Mouse (Mus musculus): ENCODE results near the gene Foxp4. TPM values are rescaled to one million over a fixed set of nuclear protein-coding genes. Genes with fewer than 3 reads are reported as not detected.

Foxp4 gene
- polyA plus RNA-seq, 1 experiment from 2014 or later = 12.5 TPM

DNA sequence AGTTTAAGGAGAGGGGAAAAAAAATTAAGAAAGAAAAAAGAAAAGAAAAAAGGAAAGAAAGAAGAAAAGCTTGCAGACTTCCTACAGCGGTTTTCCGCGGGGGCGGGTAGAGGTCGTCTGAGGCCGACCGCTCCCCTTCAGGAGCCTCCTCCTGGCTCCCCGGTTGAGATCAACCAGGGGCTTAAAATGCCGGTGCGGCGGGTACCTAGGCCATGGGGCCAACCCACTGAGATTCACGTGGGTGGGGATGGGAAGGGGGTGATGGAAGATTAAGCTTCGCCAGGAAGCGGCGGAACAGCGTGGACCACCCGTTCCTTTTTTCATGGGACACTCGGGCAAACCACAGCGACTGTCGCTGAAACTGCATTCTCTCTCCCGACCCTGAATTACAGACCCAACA lies 2.3 kb downstream of the Foxp4 start:
- Histone ChIP-seq H3K4me1 (ENCODE audit: control insufficient read depth, insufficient read depth, low read length) (peaks cover 45% of the 10 kb centered on the region), H3K27me3 (replicated peaks; ENCODE audit: control insufficient read depth, insufficient read depth, low read length) (no peaks in the 10 kb centered on the region), H3K9ac (ENCODE audit: low read depth, low read length) (peak overlapping the region; percentile 97), H3K4me2 (ENCODE audit: low read depth, low read length) (peak overlapping the region; percentile 61), H3K36me3 (ENCODE audit: control insufficient read depth, insufficient read depth, low read length) (no peaks in the 10 kb centered on the region), H3K9me3 (ENCODE audit: control insufficient read depth, low read length) (no peaks in the 10 kb centered on the region), H3K27ac (ENCODE audit: low read length) (peak overlapping the region; percentile 53), H3K4me3 (ENCODE audit: low read length) (peak overlapping the region; percentile 91)
- 4% methylated on average over 21 of the region's 21 CpGs for WGBS
- no peak for ATAC-seq

DNA sequence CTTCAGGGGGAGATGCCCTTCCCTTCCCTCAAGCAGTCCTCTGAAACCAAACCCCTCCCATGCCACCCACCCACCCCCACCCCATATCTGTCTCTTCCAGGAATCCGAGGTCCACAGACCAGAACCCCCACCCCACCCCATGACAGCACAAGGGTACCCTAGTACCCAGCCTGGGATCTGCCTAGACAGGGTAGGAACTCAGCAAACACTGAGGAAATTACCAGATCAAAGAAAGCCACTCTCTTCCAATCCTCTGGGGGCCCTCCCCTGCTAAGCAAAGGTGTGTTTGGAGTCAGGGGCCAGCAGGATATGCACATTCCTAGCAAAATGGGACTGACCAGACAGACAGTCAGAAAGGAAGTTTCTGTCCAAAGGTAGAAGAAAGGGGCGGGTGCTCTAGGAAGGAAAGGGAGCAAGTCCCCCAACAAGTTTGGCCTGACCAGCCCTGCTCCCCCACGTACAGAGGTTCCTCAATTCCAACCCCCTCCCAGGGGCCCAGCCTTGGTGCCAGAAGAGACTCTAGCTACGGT lies 3.2 kb downstream of the Foxp4 start:
- 44% methylated on average over 4 of the region's 4 CpGs for WGBS
- H3K9ac ChIP-seq (ENCODE audit: low read depth, low read length) = peak overlapping the region; percentile 97
- peak overlapping the region; percentile 53 for H3K27ac ChIP-seq (ENCODE audit: low read length)
- no peaks in the 10 kb centered on the region for H3K9me3 ChIP-seq (ENCODE audit: control insufficient read depth, low read length)
- ATAC-seq = no peak
- no peaks in the 10 kb centered on the region for H3K27me3 ChIP-seq (replicated peaks; ENCODE audit: control insufficient read depth, insufficient read depth, low read length)
- H3K36me3 ChIP-seq (ENCODE audit: control insufficient read depth, insufficient read depth, low read length) = 0 out of 2 replicates have a peak, but pooled peaks cover 4% of the 10 kb centered on the region
- peaks cover 48% of the 10 kb centered on the region for H3K4me1 ChIP-seq (ENCODE audit: control insufficient read depth, insufficient read depth, low read length)
- peak overlapping the region; percentile 61 for H3K4me2 ChIP-seq (ENCODE audit: low read depth, low read length)
- peak overlapping the region; percentile 91 for H3K4me3 ChIP-seq (ENCODE audit: low read length)

DNA sequence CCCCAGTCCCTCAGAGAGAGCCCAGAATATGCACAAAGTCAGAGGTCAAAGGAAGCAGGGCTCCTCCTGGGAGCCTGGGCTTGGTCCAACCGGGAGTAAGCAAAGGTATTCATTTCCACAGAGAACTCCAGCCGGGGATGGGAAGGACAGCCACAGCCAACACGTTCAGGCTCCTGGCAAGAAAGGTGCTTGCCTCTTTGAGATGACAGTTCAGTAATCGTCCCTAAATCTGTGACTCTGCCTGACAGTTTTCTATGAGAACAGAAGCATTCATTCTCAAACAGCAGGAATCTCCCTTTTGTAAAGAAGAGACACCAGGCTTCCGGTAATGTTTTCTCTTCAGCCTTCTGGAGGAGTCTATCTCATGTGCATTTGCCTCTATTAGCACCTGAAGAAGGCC lies 4.6 kb downstream of the Foxp4 start:
- H3K9ac ChIP-seq (ENCODE audit: low read depth, low read length) = peak overlapping the region; percentile 29; the same call in 1 of the 2 replicates
- no peaks in the 10 kb centered on the region for H3K27me3 ChIP-seq (replicated peaks; ENCODE audit: control insufficient read depth, insufficient read depth, low read length)
- no peak overlapping the region for H3K4me3 ChIP-seq (ENCODE audit: low read length)
- peak overlapping the region; percentile 61 for H3K4me2 ChIP-seq (ENCODE audit: low read depth, low read length)
- 0 out of 2 replicates have a peak, but pooled peaks cover 4% of the 10 kb centered on the region for H3K36me3 ChIP-seq (ENCODE audit: control insufficient read depth, insufficient read depth, low read length)
- peaks cover 46% of the 10 kb centered on the region for H3K4me1 ChIP-seq (ENCODE audit: control insufficient read depth, insufficient read depth, low read length)
- H3K27ac ChIP-seq (ENCODE audit: low read length) = no peak overlapping the region; the same call in 1 of the 2 replicates
- no peak for ATAC-seq
- 34% methylated on average over 5 of the region's 5 CpGs for WGBS
- H3K9me3 ChIP-seq (ENCODE audit: control insufficient read depth, low read length) = no peaks in the 10 kb centered on the region

DNA sequence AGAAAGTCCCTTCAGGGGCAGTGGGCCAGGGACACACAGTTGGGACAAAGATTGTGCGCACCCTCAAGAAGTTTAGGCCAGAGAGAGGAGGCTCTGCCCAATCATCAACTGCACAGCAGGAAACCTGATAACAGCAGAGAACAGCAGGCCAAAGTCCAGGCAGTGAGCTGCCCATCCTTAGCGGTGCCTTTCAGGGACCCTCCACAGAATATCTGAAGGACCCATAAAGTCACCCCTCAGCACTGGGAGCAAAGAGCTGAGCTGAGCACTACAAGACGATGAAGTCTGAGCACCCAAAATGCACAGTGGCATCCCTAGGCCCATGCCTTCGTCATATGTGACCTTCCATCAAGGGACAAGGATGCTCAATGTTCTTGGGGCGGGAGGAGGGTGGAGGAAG lies 6.5 kb downstream of the Foxp4 start:
- Histone ChIP-seq H3K4me2 (ENCODE audit: low read depth, low read length) (no peak overlapping the region), H3K9me3 (ENCODE audit: control insufficient read depth, low read length) (no peaks in the 10 kb centered on the region), H3K4me1 (ENCODE audit: control insufficient read depth, insufficient read depth, low read length) (peaks cover 57% of the 10 kb centered on the region), H3K36me3 (ENCODE audit: control insufficient read depth, insufficient read depth, low read length) (0 out of 2 replicates have a peak, but pooled peaks cover 4% of the 10 kb centered on the region), H3K9ac (ENCODE audit: low read depth, low read length) (no peak overlapping the region), H3K27ac (ENCODE audit: low read length) (peak overlapping the region; percentile 20; the same call in 1 of the 2 replicates), H3K4me3 (ENCODE audit: low read length) (no peak overlapping the region), H3K27me3 (replicated peaks; ENCODE audit: control insufficient read depth, insufficient read depth, low read length) (no peaks in the 10 kb centered on the region)
- WGBS = 61% methylated on average over 5 of the region's 5 CpGs
- ATAC-seq = peak; percentile 43

DNA sequence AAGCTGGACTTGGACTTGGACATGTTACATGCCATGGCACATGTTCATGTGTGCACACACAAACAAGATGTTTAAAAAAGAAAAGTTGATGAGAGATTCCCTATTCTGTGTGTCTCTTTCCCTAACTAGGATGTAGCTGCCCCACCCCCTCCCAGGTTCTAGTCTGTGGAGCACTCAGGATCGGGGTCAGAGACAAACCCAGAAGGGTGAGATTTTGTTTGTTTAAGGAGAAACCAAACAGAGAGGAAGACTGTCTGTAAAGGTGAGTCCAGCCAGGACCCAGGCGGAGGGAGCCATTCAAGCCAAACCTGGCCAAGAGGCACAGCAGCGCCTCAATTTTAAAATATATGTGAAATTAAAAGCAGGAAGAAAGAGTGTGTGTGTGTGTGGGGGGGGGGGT lies 7.2 kb downstream of the Foxp4 start:
- WGBS = 60% methylated on average over 3 of the region's 3 CpGs
- Histone ChIP-seq H3K4me2 (ENCODE audit: low read depth, low read length) (no peak overlapping the region), H3K27me3 (replicated peaks; ENCODE audit: control insufficient read depth, insufficient read depth, low read length) (no peaks in the 10 kb centered on the region), H3K9me3 (ENCODE audit: control insufficient read depth, low read length) (no peaks in the 10 kb centered on the region), H3K4me1 (ENCODE audit: control insufficient read depth, insufficient read depth, low read length) (peaks cover 57% of the 10 kb centered on the region), H3K36me3 (ENCODE audit: control insufficient read depth, insufficient read depth, low read length) (0 out of 2 replicates have a peak, but pooled peaks cover 4% of the 10 kb centered on the region), H3K9ac (ENCODE audit: low read depth, low read length) (no peak overlapping the region), H3K4me3 (ENCODE audit: low read length) (no peak overlapping the region), H3K27ac (ENCODE audit: low read length) (no peak overlapping the region)
- ATAC-seq = no peak

DNA sequence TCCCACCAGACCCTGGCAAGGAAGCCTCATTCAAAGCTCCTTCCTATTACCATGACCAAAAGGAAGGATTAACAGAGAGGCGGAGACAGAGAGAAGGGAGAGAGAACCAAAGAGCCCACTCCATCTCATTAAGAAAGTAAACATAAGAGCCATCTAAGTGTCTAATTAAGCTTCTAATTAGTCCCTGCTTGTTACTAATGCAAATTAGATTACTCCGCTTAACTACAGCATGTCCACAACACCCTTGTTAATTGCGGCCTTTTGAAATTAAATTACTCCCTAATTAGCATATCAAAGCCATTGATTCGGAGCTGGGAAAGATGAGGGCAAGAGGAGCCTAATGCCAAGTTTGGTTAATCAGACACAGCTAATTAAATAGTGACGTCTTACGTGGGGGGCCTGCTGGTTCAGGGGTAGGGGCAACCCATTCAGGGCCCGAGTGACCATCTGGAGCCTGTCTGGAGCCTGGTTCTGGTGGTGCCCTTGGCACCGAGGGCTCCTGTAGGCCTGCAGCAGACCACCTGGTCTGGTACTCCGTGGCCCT lies 9.7 kb downstream of the Foxp4 start:
- no peak for ATAC-seq
- 0 out of 2 replicates have a peak overlapping the region, but pooled peaks have one; percentile 7 for H3K9ac ChIP-seq (ENCODE audit: low read depth, low read length)
- H3K9me3 ChIP-seq (ENCODE audit: control insufficient read depth, low read length) = no peaks in the 10 kb centered on the region
- peaks cover 55% of the 10 kb centered on the region for H3K4me1 ChIP-seq (ENCODE audit: control insufficient read depth, insufficient read depth, low read length)
- 59% methylated on average over 9 of the region's 9 CpGs for WGBS
- 0 out of 2 replicates have a peak, but pooled peaks cover 4% of the 10 kb centered on the region for H3K36me3 ChIP-seq (ENCODE audit: control insufficient read depth, insufficient read depth, low read length)
- H3K4me3 ChIP-seq (ENCODE audit: low read length) = no peak overlapping the region
- H3K27ac ChIP-seq (ENCODE audit: low read length) = peak overlapping the region; percentile 55; the same call in 1 of the 2 replicates
- no peak overlapping the region for H3K4me2 ChIP-seq (ENCODE audit: low read depth, low read length)
- no peaks in the 10 kb centered on the region for H3K27me3 ChIP-seq (replicated peaks; ENCODE audit: control insufficient read depth, insufficient read depth, low read length)

DNA sequence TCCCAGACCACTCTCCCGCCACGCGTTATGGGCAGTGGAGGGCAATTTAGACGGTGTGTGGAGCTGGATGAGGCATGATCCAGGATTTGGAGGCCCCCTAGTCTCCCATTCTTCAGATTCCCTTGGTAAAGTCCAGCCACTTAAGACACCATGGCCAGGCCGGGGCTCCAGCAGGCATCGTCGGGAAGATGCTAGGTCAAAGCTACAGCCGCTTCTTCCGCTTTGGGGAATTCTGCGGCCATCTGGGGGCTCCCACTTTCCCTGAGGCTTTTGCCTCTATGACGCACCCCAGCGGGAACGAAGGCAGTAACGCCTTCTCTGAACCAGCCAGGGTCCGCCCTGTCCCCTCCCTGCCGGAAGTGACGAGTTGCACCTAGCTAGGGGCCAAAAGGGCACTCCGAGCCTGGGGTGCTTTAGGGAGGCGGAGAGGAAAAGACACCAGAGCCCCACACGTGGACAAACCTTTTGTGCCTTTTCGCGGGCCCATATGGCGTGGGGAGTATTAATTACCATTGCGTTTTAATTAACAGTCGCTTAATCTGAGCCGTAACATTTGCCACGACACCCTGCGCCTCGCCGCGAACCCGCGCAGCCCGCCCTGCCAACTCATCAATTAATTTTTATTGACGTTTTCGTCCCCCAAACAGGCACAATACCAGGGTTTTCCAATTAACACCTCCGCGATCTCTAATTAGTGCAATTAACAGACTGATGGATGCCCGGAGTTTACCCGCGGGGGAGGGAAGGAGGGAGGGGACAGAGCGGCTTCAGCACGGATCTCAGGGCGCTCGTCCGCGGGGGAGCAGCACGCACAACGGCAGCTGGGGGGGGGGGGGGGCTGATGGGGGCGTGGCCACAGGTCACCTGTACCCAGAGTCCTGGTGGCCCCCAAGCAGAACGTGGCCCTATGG lies 15.1 kb downstream of the Foxp4 start:
- WGBS = 20% methylated on average over 43 of the region's 51 CpGs
- Histone ChIP-seq H3K27me3 (replicated peaks; ENCODE audit: control insufficient read depth, insufficient read depth, low read length) (no peaks in the 10 kb centered on the region), H3K36me3 (ENCODE audit: control insufficient read depth, insufficient read depth, low read length) (no peaks in the 10 kb centered on the region), H3K4me3 (ENCODE audit: low read length) (peak overlapping the region; percentile 44), H3K4me1 (ENCODE audit: control insufficient read depth, insufficient read depth, low read length) (peaks cover 57% of the 10 kb centered on the region), H3K27ac (ENCODE audit: low read length) (peak overlapping the region; percentile 63), H3K9me3 (ENCODE audit: control insufficient read depth, low read length) (no peaks in the 10 kb centered on the region), H3K4me2 (ENCODE audit: low read depth, low read length) (peak overlapping the region; percentile 59), H3K9ac (ENCODE audit: low read depth, low read length) (peak overlapping the region; percentile 62)
- peak; percentile 88 for ATAC-seq

DNA sequence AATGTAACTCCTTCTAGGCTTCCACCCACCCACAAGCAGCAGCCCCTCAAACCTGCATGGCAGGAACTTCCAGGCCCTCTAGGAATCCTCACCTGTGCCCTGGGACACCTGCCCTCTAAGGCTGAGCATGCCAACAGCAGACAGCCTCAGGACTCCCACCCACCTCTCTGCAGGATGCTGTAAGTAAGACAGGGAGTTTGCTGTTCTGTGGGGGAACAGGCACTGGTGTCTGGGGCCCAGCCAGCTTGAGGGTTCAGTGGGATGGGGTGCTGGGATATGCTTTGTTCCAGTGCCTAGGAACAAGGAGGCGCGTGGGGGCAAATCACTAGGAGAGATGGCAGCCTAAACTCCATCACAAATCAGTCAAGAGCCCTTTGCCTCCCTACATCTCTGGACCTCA lies 16.4 kb downstream of the Foxp4 start:
- Histone ChIP-seq H3K9me3 (ENCODE audit: control insufficient read depth, low read length) (no peaks in the 10 kb centered on the region), H3K27ac (ENCODE audit: low read length) (0 out of 2 replicates have a peak overlapping the region, but pooled peaks have one; percentile 2), H3K4me3 (ENCODE audit: low read length) (no peak overlapping the region), H3K9ac (ENCODE audit: low read depth, low read length) (0 out of 2 replicates have a peak overlapping the region, but pooled peaks have one; percentile 17), H3K4me1 (ENCODE audit: control insufficient read depth, insufficient read depth, low read length) (peaks cover 52% of the 10 kb centered on the region), H3K4me2 (ENCODE audit: low read depth, low read length) (no peak overlapping the region), H3K36me3 (ENCODE audit: control insufficient read depth, insufficient read depth, low read length) (no peaks in the 10 kb centered on the region), H3K27me3 (replicated peaks; ENCODE audit: control insufficient read depth, insufficient read depth, low read length) (no peaks in the 10 kb centered on the region)
- ATAC-seq = no peak
- WGBS = 76% methylated on average over 2 of the region's 2 CpGs

DNA sequence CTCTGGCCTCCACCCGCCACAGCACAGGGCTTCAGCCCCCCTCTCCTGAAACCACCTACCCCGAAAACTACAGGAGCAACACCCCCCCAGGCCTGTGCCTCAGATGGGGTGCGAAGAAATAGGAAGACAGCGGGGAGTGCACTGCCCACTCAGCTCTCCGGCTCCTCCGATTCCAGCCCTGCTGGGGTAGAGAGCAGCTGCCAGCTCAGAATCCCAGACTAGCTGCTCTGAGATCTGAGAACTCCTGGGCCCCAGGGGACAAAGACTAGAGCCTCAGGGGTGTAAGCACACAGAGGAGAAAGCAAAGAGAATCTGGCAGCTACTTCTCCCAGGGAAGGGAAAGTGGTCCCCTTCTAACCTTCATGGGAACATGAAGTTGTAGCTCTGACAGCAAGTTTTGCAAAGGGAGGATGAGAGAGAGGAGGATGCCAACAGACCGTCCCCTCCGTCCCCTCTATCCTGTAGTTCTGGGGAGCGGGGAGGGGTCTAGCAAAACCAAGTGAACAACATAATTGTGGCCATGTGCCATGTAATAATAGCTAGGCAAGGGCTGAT lies 17.0 kb downstream of the Foxp4 start:
- Histone ChIP-seq H3K4me3 (ENCODE audit: low read length) (no peak overlapping the region), H3K27ac (ENCODE audit: low read length) (no peak overlapping the region), H3K4me1 (ENCODE audit: control insufficient read depth, insufficient read depth, low read length) (peaks cover 52% of the 10 kb centered on the region), H3K4me2 (ENCODE audit: low read depth, low read length) (no peak overlapping the region), H3K9ac (ENCODE audit: low read depth, low read length) (no peak overlapping the region), H3K9me3 (ENCODE audit: control insufficient read depth, low read length) (no peaks in the 10 kb centered on the region), H3K27me3 (replicated peaks; ENCODE audit: control insufficient read depth, insufficient read depth, low read length) (no peaks in the 10 kb centered on the region), H3K36me3 (ENCODE audit: control insufficient read depth, insufficient read depth, low read length) (no peaks in the 10 kb centered on the region)
- WGBS = 60% methylated on average over 9 of the region's 9 CpGs
- no peak for ATAC-seq

All from intestine, embryonic 16.5 days (tissue).